Mouse (Mus musculus): ENCODE results near the gene Ssbp3. TPM values are rescaled to one million over a fixed set of nuclear protein-coding genes. Genes with fewer than 3 reads are reported as not detected.

Ssbp3 gene
- total RNA-seq, 4 experiments from 2014 or later = 150 to 180 (median 160) TPM

DNA sequence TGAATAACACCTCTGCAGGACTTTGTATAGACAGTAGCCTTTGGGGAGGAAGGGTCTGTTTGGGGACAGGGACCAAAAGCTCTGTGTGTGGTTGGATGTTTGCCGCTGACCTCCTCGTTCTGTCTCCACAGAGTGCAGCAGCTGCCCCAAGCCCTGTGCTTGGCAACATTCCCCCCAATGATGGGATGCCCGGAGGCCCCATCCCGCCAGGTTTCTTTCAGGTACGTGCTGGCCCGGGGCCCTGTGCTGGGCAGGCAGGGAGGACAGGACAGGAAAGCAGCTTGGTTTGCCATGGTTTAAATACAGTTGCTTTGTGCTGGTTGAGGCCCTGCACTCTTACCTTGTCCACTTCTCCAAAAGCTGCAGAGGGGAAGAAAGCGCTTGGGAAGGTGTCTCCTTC is 99.0 kb downstream of the Ssbp3 start:
- no peak for DNase-seq (ENCODE audit: low spot score in 2 of 2)

DNA sequence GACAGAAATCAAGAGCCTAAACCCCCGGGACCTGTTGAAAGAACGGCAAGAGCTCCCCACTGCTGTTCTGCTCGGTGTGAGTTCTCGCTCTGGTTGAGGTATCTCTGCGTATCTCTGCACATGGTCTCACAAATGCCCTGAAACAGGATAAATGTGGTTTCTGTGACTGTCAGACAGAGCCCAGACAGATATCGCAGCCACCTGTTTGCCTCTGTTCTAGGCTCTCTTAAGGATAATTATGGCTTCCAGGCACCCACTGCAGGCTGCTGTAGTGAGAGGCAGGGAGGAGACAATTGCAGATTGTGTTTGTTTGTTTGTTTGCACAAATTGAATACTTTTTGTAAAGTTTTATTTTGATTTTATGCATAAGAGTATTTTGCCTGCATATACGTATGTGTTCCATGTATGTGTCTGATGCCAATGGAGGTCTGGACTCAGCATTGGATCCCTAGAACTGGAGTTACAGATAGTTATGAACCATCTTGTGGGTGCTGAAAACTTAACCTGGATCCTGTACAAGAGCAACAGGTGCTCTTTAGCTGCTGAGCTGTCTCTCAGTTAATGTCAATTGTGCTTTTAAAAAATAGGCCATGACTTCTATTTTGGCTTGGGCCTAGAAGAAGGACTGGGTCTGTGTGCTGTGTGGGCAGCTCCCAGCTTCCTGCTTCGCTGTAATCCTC is 101.0 kb downstream of the Ssbp3 start:
- DNase-seq (ENCODE audit: low spot score in 2 of 2) = no peak

DNA sequence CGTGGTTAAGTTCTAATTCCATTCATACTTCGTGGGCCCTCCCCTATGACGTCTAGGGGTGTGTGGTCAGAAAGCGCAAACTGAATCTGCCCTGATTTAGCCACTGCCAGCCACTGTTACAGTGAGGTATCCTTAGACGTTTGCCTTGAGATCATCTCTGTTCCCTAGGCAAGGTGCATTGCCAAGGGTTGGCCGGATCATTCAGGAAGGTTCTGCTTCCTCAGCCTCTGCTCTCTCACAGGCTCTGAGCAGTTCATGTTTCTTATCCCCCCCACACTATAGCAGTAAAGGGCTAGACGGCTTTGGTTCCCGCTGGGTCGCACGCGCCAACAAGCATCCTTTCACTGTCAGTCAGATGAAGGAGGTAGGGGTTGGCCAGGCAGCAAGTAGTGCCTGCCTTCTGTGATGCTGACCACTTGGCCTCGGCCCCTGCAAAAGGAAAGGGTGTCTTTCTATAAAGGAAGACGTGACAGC is 101.5 kb downstream of the Ssbp3 start:
- no peak for DNase-seq (ENCODE audit: low spot score in 2 of 2)

DNA sequence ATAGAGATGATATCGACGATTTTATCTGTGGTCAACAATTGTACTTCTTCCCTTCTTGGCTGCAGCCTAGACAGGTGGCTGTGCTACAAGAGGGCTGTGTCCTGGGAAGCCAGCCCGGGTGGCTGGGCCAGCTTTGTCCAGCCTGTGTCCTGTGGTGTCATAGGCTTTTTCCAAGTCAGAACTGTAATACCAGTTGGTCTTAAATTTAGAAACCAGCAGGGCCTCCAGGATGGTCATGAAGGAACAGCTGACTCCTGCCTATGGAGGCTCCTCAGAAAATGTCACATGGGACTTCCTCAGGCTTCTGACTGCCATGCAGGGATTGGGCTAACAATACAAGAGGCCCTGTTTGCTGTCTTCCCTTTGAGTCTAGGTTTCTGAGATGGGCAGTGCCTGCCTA is 102.1 kb downstream of the Ssbp3 start:
- no peak for DNase-seq (ENCODE audit: low spot score in 2 of 2)

DNA sequence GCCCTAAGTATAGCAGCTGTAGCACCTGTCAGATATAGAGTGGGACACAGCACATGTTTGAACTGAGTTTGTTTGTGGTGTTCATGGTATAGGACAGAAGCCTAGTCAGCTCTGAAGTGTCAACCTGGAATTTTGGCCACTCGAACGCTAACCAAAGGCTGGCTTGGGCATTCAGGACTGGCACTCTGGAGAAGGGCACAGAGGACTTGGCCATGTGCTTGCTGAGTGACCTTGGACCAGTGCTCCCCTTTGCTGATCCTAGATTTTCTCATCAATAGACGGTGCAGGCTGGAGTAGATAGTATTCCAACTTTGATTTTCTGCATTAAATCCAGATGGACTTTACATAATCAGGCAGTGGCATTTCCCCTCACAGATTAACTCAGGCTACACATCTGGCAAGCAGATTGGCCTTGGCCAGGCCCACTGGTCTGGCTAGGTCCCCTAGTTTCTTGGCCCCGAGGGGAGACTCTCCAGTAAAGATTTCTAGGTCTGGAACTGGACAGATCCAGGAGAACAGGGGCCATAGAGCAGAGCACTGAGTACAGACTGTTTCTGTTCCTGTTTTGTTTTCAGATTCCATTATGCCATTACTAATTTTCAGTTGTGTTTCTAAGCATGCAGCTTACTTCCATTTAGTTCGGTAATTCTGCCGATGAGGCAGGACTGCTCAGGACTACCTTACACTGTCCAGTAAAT is 102.8 kb downstream of the Ssbp3 start:
- DNase-seq (ENCODE audit: low spot score in 2 of 2) = no peak

DNA sequence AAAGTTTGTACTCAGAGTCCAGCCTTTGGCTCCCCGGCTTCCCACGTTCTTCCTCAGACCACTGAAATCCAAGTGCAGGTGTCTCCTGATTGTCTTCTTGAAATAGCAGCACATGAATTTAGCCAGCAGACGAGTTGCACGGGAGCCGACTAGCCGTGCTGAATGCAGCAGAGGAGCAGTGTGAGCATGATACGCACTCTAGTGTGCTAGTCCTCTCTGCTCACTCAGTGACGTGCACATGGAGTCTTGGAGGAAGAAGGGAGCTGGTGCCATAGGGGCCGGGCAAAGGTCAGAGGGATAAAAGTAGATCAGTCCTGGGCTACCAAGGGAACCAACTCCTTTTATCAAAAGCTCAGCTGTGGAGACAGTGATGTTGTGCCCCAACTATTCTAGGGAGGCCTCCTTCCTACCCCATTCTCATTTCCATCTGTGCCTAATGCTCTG is 103.3 kb downstream of the Ssbp3 start:
- no peak for DNase-seq (ENCODE audit: low spot score in 2 of 2)

DNA sequence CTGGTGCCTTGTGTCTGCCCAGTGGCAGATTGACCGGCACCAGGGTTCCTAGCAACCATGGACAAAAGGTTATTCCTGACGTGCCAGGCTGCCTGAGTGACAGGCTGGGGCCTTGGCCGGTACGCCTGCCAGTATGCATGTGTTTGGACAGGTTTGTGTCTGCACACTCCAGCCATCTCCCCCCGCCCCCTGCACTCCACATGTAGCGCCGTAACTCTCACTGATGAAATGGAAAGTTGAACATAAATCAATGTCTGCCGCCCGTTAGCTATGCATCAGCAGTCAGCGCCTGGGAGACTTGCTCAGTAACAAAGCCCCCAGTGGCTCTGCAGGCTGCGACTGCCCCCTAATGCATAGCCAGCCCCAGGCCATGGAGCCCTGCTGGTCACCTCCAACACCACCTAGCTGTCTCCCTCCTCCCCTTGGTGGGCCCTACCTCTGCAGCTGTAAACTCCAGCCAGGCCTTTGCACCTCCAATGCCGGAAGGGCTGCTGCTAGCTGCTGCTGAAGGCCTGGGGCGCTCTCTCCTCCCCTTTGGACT is 105.5 kb downstream of the Ssbp3 start:
- DNase-seq (ENCODE audit: low spot score in 2 of 2) = no peak

DNA sequence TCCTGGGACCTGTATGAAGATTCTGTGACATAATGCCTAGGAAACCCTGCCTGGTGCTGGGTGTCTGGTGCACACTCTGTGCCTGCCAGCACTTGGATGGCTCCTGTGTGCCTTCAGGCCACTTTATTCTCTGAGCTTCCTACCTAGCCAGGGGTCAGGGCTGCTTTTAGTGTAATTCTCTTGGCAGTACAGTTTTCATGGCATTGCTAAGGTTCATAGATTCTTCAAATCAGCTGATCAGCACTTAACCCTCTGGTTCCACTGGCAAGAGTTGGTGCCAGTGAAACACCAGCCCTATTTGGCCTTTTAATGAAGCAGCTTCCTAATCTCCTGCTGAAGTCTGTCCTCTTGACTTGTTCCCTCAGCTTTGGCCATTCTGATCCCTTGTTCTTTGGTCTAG is 106.8 kb downstream of the Ssbp3 start:
- DNase-seq (ENCODE audit: low spot score in 2 of 2) = no peak

DNA sequence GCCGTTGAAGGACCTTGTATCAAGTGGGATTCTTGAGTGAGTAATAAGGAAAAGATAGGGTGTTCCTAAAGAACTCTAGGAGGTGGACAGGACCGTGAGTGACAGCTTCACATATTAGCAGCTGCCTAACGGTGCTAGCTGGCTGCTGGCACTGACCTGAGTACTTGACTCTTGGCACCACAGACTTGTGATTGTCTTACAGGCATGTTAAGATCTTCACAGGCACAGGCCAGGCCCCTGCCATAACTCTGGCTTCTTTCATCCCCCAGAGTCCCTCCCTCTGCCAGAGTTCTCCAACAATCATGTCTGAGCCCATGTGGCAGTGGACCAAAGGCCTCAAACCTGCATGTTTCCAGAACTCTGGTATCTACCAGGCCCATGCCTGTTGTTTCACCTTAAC is 108.0 kb downstream of the Ssbp3 start:
- no peak for DNase-seq (ENCODE audit: low spot score in 2 of 2)

DNA sequence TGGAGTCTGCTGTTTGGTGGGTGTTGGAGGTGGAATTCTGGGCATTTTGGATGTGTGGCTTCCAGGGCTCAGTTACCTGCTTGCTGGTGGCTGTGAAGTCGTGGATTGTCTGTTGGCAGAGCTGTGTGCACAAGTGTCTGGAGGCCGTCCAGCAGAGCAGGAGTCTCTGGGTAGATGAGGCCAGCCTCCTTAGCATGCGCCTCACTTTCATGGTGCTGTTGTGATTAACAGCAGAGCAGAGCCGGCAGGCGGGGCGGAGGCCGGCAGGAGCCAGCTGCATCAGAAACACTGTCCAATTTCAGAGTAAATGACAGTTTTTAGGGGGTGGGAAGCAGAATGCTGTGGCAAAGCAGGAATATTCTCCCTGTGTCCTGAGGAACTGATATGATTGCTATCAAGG is 108.5 kb downstream of the Ssbp3 start:
- peak; percentile 62 to 71 for DNase-seq (ENCODE audit: low spot score in 2 of 2)

DNA sequence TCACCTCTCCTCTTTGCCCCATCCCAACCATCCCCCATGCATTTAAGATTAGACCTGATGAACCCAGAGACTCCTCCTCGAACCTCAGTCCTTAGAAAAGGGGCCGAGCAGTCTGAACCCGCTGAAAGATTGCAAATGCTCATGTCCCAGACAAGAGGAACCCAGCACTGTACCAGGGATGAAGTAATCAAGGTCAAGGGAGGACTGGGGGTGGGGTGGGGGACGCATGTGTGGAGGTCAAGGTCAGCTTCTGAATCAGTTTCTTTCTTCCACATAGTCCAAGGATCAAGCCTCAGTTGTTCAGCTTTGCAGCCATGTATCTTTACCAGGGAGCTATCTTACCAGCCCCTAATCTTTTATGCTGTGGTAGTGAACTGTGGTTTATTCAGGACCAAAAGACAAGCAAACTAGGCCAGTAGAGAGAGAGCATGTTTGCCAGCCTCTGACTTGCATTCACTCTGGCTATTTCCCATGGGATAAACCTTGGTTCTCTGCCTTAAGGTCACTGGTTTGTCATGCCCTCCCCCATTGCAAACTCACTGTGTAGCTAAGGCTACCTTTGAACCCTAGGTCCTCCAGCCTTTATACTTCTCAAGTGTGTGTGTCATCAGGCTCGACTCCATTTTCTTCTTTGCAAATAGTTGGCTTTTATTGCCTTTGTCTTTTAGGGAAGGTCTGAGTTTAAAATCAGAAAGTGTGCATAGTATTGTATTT is 109.9 kb downstream of the Ssbp3 start:
- no peak for DNase-seq (ENCODE audit: low spot score in 2 of 2)

DNA sequence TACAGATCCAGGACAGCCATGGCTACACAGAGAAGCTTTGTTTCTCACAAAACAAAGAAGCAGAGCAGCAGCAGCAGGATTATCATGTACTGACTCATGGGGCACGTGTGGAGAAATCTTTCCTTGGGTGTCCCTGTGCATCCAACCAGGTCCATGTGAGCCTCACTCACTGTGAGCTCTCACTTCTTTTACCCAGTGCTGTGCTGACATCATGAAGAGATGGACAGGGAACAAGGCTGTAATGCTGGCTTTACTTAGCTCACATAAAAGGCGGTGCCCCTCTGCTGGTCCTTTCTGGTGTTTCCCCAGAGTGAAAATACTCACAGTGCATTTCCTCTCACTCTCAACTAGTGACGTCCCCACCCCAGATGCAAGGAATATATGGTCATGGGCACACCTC is 111.0 kb downstream of the Ssbp3 start:
- DNase-seq (ENCODE audit: low spot score in 2 of 2) = no peak

DNA sequence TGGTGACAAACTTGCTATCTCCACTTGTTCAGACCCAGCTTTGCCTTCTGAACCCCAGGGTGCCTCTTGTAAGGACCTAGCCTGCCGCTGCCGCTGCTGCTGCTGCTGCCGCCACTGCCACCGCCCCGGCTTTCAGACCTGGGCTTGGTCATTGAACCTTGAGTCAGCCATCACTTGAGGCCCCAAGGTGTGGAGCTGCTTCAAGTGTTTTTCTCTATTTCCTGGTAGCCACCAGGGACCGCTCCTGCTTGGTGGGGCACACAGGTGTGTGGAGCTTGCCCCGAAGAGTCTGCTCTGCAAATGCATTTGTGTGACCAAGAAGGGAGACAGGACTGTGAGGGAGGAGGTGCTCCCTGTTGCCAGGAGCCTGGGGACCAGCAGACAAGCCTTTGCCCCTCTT is 114.4 kb downstream of the Ssbp3 start:
- no peak for DNase-seq (ENCODE audit: low spot score in 2 of 2)

DNA sequence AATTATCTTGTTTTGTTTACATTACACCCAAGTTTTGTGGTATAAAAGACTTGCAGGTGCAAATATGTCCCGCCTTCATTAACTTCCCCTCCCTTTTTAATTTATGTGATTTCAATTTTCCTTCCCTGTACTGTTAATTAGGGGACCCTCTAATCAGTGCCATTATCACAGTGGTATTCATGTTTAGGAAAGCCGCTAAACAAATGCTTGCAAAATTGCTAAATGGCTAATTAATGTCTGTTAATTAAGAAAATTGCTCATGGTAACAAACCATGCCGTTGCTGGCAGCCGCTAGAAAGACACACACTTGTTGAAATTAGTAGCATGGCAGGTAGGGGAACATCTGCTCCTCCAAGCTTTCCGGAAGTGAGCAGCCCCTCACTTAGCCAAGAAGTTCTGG is 114.9 kb downstream of the Ssbp3 start:
- DNase-seq (ENCODE audit: low spot score in 2 of 2) = no peak

DNA sequence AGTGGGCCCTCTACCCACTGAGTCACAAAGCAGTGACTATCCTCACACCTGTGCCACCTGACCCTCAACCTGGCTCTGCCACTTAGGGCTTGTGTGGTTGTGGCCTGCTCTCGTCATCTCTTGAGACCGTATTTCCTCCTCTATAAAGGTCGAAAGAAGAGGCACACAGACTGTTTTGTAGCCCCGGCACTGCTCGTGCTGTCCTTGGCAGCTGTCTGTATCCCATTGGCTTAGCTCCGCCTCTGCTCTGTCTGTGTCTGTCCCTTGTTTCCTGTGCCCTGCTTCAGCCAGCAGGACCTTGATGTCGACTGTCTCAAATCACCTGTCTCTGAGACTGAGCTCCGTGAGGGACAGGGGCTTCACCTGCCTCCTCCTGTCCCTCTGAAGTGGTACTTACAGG is 116.0 kb downstream of the Ssbp3 start:
- DNase-seq (ENCODE audit: low spot score in 2 of 2) = no peak

DNA sequence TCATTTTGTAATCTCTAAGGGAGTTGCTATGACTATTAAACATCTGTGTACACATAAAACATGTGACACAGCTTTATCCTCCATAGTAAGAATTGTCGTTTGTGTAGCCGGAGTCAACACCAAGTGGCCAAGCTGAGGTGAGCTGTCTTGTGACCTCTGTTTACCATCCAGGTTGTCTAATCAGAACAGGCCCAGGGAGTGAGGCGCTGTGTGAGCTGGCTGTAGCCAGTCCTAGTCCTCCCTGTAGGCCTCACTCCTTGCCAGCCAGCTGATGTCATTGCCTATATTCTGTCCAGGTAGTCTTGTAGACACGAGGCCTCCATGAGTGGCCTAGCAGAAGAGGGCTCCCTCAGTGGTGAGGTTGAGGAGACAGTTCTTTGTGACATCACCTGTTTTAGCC is 125.2 kb downstream of the Ssbp3 start:
- DNase-seq (ENCODE audit: low spot score in 2 of 2) = no peak

DNA sequence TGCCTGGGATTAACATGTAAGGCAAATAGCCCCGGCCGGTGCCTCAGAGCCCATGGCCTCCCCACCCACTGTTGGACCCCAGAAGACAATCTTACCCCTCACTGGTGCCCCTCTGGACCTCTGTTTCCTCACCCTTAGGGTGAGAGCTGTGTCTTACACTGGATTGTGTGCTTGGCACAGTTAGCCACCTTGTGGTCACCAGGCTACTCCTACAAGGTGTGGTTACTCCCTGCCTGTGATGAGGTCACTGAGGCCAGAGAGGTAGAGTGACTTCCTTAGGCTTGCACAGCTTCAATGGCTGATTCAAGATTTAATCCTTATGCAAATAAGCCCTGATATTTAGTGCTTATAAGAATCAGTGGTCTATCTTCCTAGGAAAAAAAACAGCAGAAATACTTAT is 126.5 kb downstream of the Ssbp3 start:
- DNase-seq (ENCODE audit: low spot score in 2 of 2) = no peak

DNA sequence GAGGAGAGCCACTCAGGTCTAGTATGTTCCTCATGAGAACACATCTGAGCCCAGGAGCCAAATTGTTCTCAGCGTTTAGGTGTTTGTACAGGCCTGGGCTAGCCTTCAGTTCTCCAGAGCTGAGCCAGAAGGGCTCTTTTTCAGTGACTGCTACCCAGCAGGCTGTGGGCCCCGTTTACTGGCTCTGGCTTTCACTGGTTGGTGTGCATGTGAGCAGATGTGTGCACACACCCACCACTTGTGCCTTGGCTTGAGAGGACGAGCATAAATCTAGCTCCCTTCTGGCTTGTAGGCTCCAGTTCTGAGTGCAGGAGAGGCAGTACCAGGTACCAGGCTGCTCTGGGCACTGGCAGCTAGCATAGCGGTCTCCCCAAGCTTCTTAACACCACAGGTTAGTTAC is 127.8 kb downstream of the Ssbp3 start:
- DNase-seq (ENCODE audit: low spot score in 2 of 2) = no peak

DNA sequence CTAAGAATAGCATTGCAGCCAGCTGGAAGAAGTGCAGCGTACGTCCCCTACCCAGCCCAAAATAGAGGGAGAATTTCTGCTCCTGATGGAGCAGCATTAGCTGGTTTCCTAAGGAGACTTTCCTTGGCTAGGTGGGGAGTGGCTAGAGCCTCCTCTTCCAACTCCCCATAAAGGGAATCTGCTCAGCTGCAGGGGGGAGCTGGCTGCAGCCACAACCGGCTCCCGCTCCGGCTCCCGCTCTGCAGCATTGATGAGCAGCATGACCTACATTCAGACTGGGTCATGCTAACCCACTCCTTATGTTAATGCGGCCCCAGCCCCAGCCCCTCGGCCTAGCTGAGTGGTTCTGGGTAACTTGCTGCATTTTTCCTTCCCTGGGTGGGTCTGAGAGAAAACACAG is 128.8 kb downstream of the Ssbp3 start:
- no peak for DNase-seq (ENCODE audit: low spot score in 2 of 2)

DNA sequence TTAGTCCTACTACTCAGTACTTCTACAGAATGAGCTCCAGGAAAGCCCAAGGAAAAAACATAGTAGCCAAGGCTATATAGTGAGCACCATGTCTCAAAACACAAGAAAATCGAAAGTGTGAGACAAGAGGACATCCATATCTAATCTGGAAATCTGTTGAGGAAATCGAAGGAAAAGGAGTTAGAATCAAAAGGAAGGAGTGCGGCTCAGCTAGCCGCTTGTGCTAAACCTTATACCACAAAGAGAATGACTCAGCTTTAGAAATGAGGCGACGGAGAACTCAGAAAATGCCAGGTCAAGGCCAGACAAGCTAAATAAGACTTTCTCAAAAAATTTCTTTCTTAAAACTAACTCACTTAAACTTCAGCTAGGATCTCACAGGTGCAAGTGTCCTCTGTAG is 131.8 kb downstream of the Ssbp3 start:
- no peak for DNase-seq (ENCODE audit: low spot score in 2 of 2)

DNA sequence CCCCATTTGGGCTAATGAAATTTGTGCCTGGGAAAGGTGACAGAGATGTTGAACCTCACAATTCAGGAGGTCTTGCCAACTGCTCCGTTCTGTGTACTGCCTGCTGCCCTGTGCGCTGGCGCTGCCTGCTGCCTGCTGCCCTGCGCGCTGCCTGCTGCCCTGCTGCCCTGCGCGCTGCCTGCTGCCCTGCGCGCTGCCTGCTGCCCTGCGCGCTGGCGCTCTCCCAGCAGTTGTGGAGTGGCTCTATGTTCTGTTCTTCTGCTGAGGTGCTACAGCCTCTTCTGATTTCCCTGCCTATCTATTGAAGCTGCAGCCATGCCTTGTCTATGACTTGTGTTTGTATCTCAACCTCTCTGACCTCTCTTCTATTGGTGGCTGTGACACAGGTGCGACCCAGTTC is 134.7 kb downstream of the Ssbp3 start:
- no peak for DNase-seq (ENCODE audit: low spot score in 2 of 2)

DNA sequence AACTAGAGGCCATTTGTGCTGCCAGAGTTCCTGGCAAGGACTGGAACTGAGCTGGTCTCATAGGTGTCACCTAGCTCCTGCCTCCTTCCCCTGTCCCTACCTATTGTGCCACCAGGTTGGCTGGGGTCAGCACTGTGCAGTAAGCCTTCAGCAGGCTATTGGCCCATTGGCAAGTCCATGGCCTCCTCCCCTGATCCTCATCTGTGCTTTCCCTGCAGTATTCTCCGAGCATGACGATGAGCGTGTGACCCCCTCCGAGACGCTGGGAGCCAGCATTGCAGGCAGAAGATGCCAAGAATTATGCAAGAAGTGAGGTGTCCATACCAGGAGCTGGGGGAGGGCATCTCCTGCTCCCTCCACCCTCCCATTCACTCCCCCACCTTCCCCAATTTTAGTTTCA is 137.3 kb downstream of the Ssbp3 start:
- DNase-seq (ENCODE audit: low spot score in 2 of 2) = no peak

All from layer of hippocampus, adult 8-10 months (tissue).